Mouse (Mus musculus) embryonic facial prominence, embryonic 11.5 days (tissue): ENCODE results near the gene Hspa12b. TPM values are rescaled to one million over a fixed set of nuclear protein-coding genes. Genes with fewer than 3 reads are reported as not detected.

Experiments used
- ATAC-seq: fragments of 200-750 bp; cut with Nextera tagmentation; replicated peaks from 2 replicates; pipeline ENCODE4 v1.8.0; 2017; ENCODE audit warnings: low read depth; ENCODE audit not compliant: insufficient number of reproducible peaks, low FRiP score, low TSS enrichment
- DNase-seq: peaks from one replicate; pipeline ENCODE4 v3.0.0-alpha.2; 2015; ENCODE audit warnings: low spot score
- H3K27ac ChIP-seq: fragments of 300-500 bp; sonication (generic); replicated peaks from 2 replicates; pipeline ENCODE4 v1.5.1; 2014; ENCODE audit warnings: mild to moderate bottlenecking, low read depth, low read length, control low read depth
- H3K27me3 ChIP-seq: fragments of 300-500 bp; sonication (generic); 2 replicates; pipeline ENCODE4 v1.6.1; 2014; ENCODE audit warnings: mild to moderate bottlenecking, low read length, moderate library complexity, mixed read lengths; ENCODE audit not compliant: control insufficient read depth, insufficient read depth
- H3K36me3 ChIP-seq: fragments of 300-500 bp; sonication (generic); replicated peaks from 2 replicates; pipeline ENCODE4 v1.6.1; 2014; ENCODE audit warnings: low read depth, mild to moderate bottlenecking, low read length, moderate library complexity, mixed read lengths; ENCODE audit not compliant: control insufficient read depth, insufficient read depth
- H3K4me1 ChIP-seq: fragments of 300-500 bp; sonication (generic); 2 replicates; pipeline ENCODE4 v1.6.1; 2014; ENCODE audit warnings: low read length, mixed read lengths; ENCODE audit not compliant: control insufficient read depth, insufficient read depth
- H3K4me2 ChIP-seq: fragments of 300-500 bp; sonication (generic); 2 replicates; pipeline ENCODE4 v1.6.1; 2014; ENCODE audit warnings: low read depth, mild to moderate bottlenecking, control low read depth, low read length, moderate library complexity
- H3K4me3 ChIP-seq: fragments of 300-500 bp; sonication (generic); 2 replicates; pipeline ENCODE4 v1.5.1; 2014; ENCODE audit warnings: low read depth, low read length, control low read depth
- H3K9ac ChIP-seq: fragments of 300-500 bp; sonication (generic); replicated peaks from 2 replicates; pipeline ENCODE4 v1.6.1; 2014; ENCODE audit warnings: mild to moderate bottlenecking, control low read depth, low read length
- H3K9me3 ChIP-seq: fragments of 300-500 bp; sonication (generic); replicated peaks from 2 replicates; pipeline ENCODE4 v1.6.1; 2016; ENCODE audit warnings: mild to moderate bottlenecking, low read length, inconsistent platforms, mixed read lengths; ENCODE audit not compliant: control insufficient read depth
- WGBS: fragments of 180-500 bp; shearing (Covaris S2); extraction: QIAGEN DNeasy Blood & Tissue Kit; methylation state at CpG from one replicate; pipeline ENCODE4 v1.1.7; 2014; 5-methylcytosine and 5-hydroxymethylcytosine counted together
- polyA plus RNA-seq: library from polyadenylated mRNA; unstranded; fragments of >200 nt; fragmentation: Nextera tagmentation; extraction: Ambion mirVana; gene quantifications from 2 replicates; pipeline ENCODE4 v1.2.1, GENCODE M21; 2014

Gene Hspa12b
- polyA plus RNA-seq, 1 experiment from 2014 or later: 6.3 TPM

GRCm38 (mm10) chr2:131132111-131132888, 5.2 kb downstream of the Hspa12b start:
- DNase-seq: no peak
- no peak overlapping the region for H3K4me3 ChIP-seq
- no peaks in the 10 kb centered on the region for H3K27me3 ChIP-seq
- WGBS: 83% methylated on average over 10 of the region's 10 CpGs
- no peaks in the 10 kb centered on the region for H3K9me3 ChIP-seq
- H3K4me1 ChIP-seq: no peaks in the 10 kb centered on the region; the same call in 1 of the 2 replicates
- H3K36me3 ChIP-seq: no peaks in the 10 kb centered on the region; the same call in 1 of the 2 replicates
- no peak for ATAC-seq
- no peak overlapping the region for H3K27ac ChIP-seq
- no peak overlapping the region for H3K9ac ChIP-seq
- H3K4me2 ChIP-seq: no peak overlapping the region

- no peaks in the 10 kb centered on the region for H3K4me1 ChIP-seq
- H3K27me3 ChIP-seq: no peaks in the 10 kb centered on the region
- no peaks in the 10 kb centered on the region for H3K9me3 ChIP-seq
- H3K27ac ChIP-seq: no peak within 1 kb of the TSS
- H3K4me2 ChIP-seq: no peak within 1 kb of the TSS
- ATAC-seq (no peak), DNase-seq (no peak)
- H3K4me3 ChIP-seq: no peak within 1 kb of the TSS
- H3K36me3 ChIP-seq: no peaks in the 10 kb centered on the region; the same call in 1 of the 2 replicates
- H3K9ac ChIP-seq: no peak within 1 kb of the TSS
- 83% methylated on average over 9 of the region's 9 CpGs for WGBS
Observed at GRCm38 (mm10) chr2:131132930-131133547, 6.0 kb downstream of the Hspa12b start, which contains the start of gene Gm11037. Gene Gm11037 (plus strand): TSS chr2:131133497.

- no peak overlapping the region for H3K4me3 ChIP-seq
- H3K9ac ChIP-seq: no peak overlapping the region
- no peak overlapping the region for H3K27ac ChIP-seq
- no peaks in the 10 kb centered on the region for H3K4me1 ChIP-seq
- no peak for DNase-seq
- 78% methylated on average over 1 of the region's 1 CpGs for WGBS
- ATAC-seq: no peak
- H3K9me3 ChIP-seq: no peaks in the 10 kb centered on the region
- H3K27me3 ChIP-seq: no peaks in the 10 kb centered on the region
- peaks cover 3% of the 10 kb centered on the region for H3K36me3 ChIP-seq
- no peak overlapping the region for H3K4me2 ChIP-seq
Observed at GRCm38 (mm10) chr2:131134381-131134780, 7.3 kb downstream of the Hspa12b start.

GRCm38 (mm10) chr2:131134826-131135400, 7.8 kb downstream of the Hspa12b start:
- ATAC-seq: no peak
- H3K4me1 ChIP-seq: no peaks in the 10 kb centered on the region
- H3K27ac ChIP-seq: no peak overlapping the region
- H3K4me2 ChIP-seq: no peak overlapping the region
- peaks cover 3% of the 10 kb centered on the region for H3K36me3 ChIP-seq
- no peak overlapping the region for H3K4me3 ChIP-seq
- H3K9me3 ChIP-seq: no peaks in the 10 kb centered on the region
- no peak for DNase-seq
- no peak overlapping the region for H3K9ac ChIP-seq
- 76% methylated on average over 8 of the region's 8 CpGs for WGBS
- H3K27me3 ChIP-seq: no peaks in the 10 kb centered on the region

GRCm38 (mm10) chr2:131135521-131136139, 8.6 kb downstream of the Hspa12b start:
- ATAC-seq (no peak), DNase-seq (no peak)
- H3K27me3 ChIP-seq: no peaks in the 10 kb centered on the region
- H3K9ac ChIP-seq: no peak overlapping the region
- H3K9me3 ChIP-seq: no peaks in the 10 kb centered on the region
- no peak overlapping the region for H3K4me2 ChIP-seq
- 67% methylated on average over 11 of the region's 11 CpGs for WGBS
- no peaks in the 10 kb centered on the region for H3K4me1 ChIP-seq
- H3K4me3 ChIP-seq: no peak overlapping the region
- H3K27ac ChIP-seq: no peak overlapping the region
- H3K36me3 ChIP-seq: peaks cover 3% of the 10 kb centered on the region

- Histone ChIP-seq H3K4me2 (no peak overlapping the region), H3K27ac (no peak overlapping the region), H3K36me3 (peaks cover 3% of the 10 kb centered on the region), H3K9ac (no peak overlapping the region), H3K27me3 (no peaks in the 10 kb centered on the region), H3K9me3 (no peaks in the 10 kb centered on the region), H3K4me3 (no peak overlapping the region), H3K4me1 (no peaks in the 10 kb centered on the region)
- WGBS: 76% methylated on average over 4 of the region's 4 CpGs
- no peak for ATAC-seq
- no peak for DNase-seq
Observed at GRCm38 (mm10) chr2:131138296-131138695, 11.2 kb downstream of the Hspa12b start.

- Histone ChIP-seq H3K36me3 (peaks cover 3% of the 10 kb centered on the region), H3K9me3 (no peaks in the 10 kb centered on the region), H3K4me2 (no peak overlapping the region), H3K9ac (no peak overlapping the region), H3K27me3 (no peaks in the 10 kb centered on the region), H3K27ac (no peak overlapping the region), H3K4me3 (no peak overlapping the region), H3K4me1 (no peaks in the 10 kb centered on the region)
- ATAC-seq (no peak), DNase-seq (no peak)
- 92% methylated on average over 7 of the region's 7 CpGs for WGBS
Observed at GRCm38 (mm10) chr2:131138760-131139159, 11.7 kb downstream of the Hspa12b start.
